In genomic region chr9:34975245-34975644, GRCm38 (mm10) we compare ENCODE assay signal across 10 mouse cellular contexts.
"Had no signal": no experiment of that assay in that cellular context is flagged by ENCODE, and none has a peak within 500 bp of the region (broad histone marks: within the 10 kb centered on the region; RNA-seq: fewer than 3 reads in every experiment).

No protein-coding gene starts in this region.

- H3K4me3 ChIP-seq: left cerebral cortex, adult 2 months; limb, embryonic 15.5 days; midbrain, embryonic 12.5 days; neural tube, embryonic 15.5 days had no signal

- H3K9me3 ChIP-seq: limb, embryonic 15.5 days; midbrain, embryonic 12.5 days; neural tube, embryonic 15.5 days had no signal

- H3K36me3 ChIP-seq: limb, embryonic 15.5 days; midbrain, embryonic 12.5 days; neural tube, embryonic 15.5 days had no signal

- DNase-seq: kidney, postnatal 25 days; lung, adult 18-20 months; thymus, adult 18-20 months; thymus, postnatal 14 days had no signal

- H3K27ac ChIP-seq: left cerebral cortex, adult 2 months; limb, embryonic 15.5 days; liver, embryonic 14.5 days; midbrain, embryonic 12.5 days; neural tube, embryonic 15.5 days had no signal

- H3K9ac ChIP-seq: limb, embryonic 15.5 days; liver, embryonic 14.5 days; midbrain, embryonic 12.5 days; neural tube, embryonic 15.5 days had no signal

- H3K4me2 ChIP-seq: limb, embryonic 15.5 days; midbrain, embryonic 12.5 days; neural tube, embryonic 15.5 days had no signal

- ATAC-seq: midbrain, embryonic 16.5 days had no signal

- H3K27me3 ChIP-seq: limb, embryonic 15.5 days; midbrain, embryonic 12.5 days; neural tube, embryonic 15.5 days had no signal
